Mouse (Mus musculus): Measurements from ENCODE around the gene Adam12.

The Adam12 gene

GRCm38 (mm10) chr7:133933378-133933777, 298.6 kb downstream of the Adam12 start:
- no peak for DNase-seq (ENCODE audit: low spot score)

GRCm38 (mm10) chr7:133931481-133931880, 300.5 kb downstream of the Adam12 start:
- DNase-seq (ENCODE audit: low spot score): no peak

- DNase-seq (ENCODE audit: low spot score): no peak
Measured at GRCm38 (mm10) chr7:133928981-133929380, 303.0 kb downstream of the Adam12 start.

DNA sequence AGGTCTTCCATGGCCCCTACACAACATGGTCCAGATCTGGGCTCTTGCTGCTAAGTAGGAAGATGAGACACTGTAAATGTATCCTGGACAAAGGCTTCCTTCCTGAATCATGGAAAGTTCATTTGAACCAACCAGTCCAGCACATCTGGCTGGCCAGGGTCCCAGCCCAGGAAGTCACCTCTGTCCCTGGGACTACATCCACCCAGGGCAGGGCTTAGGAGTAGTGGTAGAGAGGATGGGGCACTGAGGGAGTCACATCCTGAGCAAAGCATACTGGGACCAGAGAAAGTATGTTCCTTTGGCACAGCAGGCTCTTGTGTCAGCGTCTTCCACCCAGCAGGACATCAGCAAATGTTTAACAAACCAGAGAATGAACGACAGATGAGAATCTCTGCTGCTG, 306.2 kb downstream of the Adam12 start:
- DNase-seq (ENCODE audit: low spot score): no peak

DNA sequence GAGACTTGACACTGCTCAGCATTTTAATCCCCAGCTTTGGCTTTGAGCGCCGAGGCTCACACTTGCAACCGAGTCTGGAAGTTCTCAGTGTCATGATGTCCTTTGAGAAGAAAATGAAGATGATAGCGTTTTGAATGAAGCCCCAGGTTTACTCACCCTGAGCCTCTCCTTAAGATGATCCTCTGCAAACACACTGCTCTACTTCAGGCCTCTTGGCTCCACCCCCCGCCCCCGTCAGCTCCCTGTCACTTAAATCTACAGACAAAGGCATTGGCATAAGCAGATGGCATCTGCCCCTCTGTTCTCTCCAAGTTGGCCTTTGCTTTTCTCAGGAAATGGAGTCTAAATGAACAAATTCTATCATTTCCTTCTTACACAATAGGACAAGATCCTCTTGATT, 308.0 kb downstream of the Adam12 start:
- DNase-seq (ENCODE audit: low spot score): peak; percentile 28

- DNase-seq (ENCODE audit: low spot score): no peak
Measured at GRCm38 (mm10) chr7:133921291-133921690, 310.7 kb downstream of the Adam12 start.

DNA sequence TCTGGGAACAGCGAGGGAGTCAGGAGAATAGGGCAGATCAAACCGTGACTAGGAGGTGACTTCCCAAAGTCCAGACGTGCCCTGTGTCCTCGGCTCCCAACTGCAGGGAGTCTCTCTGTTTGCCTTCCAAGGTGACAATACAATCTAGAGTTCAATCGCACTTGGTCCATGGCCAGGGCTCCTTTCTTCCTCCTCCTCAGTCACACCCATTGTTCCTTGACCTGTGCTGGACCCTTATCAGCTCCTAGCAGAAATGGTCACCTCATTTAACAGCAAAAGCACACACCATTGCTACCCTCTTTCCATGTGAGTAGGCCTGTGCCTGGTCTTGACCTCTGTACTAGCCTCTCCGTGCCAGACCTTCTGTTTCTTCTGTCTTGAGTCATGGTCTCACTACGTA, 311.2 kb downstream of the Adam12 start:
- no peak for DNase-seq (ENCODE audit: low spot score)

- no peak for DNase-seq (ENCODE audit: low spot score)
Measured at GRCm38 (mm10) chr7:133919918-133920317, 312.0 kb downstream of the Adam12 start.

GRCm38 (mm10) chr7:133919306-133919705, 312.6 kb downstream of the Adam12 start:
- DNase-seq (ENCODE audit: low spot score): no peak

- DNase-seq (ENCODE audit: low spot score): no peak
Measured at GRCm38 (mm10) chr7:133916230-133916629, 315.7 kb downstream of the Adam12 start.

GRCm38 (mm10) chr7:133911881-133912280, 320.1 kb downstream of the Adam12 start:
- DNase-seq (ENCODE audit: low spot score): no peak

- DNase-seq (ENCODE audit: low spot score): no peak
Measured at GRCm38 (mm10) chr7:133909833-133910375, 322.0 kb downstream of the Adam12 start.

- DNase-seq (ENCODE audit: low spot score): no peak
Measured at GRCm38 (mm10) chr7:133908966-133909365, 323.0 kb downstream of the Adam12 start.

- no peak for DNase-seq (ENCODE audit: low spot score)
Measured at GRCm38 (mm10) chr7:133899391-133899790, 332.6 kb downstream of the Adam12 start.

DNA sequence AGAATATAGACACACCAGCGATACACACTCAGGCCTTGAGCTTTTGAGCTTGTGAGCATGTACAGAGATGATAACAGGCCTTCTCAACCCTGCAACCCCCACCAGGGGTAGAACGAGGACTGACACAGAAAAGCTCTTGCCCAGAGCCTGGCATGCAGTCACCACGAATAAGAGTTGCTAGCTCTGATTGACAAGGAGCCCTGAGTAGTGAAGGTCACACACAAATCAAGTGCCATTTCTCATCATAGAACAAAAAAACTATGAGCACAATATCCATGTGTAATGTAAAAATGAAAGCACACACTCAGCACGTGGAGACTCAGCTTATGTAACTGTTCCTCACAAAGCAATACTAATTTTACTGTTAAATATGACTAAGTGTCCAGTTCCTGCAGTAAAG, 340.1 kb downstream of the Adam12 start:
- DNase-seq (ENCODE audit: low spot score): no peak

DNA sequence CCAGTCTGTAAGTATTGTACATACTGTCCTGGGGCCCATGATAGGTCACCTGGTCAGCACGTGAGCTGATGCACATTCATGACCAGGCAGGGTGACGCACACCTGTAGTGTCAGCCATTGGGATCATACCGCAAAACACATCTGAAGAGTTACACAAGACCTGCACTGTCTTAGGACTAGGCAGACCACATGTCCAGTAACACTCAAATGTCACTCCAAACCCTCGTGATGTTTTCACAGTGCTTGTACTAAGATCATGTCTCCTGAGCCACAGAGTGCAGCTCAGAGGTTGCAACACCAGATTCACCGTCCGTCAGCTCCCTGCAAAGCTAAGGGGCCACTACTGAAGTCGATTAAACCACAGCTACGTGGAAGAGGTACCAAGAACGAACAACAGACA, 340.6 kb downstream of the Adam12 start:
- no peak for DNase-seq (ENCODE audit: low spot score)

DNA sequence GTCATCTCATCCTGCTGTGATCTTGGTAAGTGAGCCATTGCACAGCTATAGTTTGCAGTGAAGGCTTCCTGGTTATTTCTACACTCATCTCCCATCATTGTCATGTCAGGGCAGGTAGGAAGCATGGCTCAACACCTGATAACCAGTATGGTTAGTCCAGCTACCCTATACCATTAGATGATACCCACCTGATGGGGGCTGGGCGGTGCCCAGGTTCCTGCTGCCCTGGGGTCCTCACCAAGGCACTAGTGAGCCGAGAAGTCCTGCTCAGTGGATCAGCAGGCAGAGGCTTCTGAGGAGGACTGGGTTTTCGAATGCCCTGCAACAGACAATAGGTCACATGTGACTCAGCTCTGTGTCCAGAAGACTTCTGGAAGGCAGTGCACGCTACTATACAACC, 342.0 kb downstream of the Adam12 start:
- no peak for DNase-seq (ENCODE audit: low spot score)

DNA sequence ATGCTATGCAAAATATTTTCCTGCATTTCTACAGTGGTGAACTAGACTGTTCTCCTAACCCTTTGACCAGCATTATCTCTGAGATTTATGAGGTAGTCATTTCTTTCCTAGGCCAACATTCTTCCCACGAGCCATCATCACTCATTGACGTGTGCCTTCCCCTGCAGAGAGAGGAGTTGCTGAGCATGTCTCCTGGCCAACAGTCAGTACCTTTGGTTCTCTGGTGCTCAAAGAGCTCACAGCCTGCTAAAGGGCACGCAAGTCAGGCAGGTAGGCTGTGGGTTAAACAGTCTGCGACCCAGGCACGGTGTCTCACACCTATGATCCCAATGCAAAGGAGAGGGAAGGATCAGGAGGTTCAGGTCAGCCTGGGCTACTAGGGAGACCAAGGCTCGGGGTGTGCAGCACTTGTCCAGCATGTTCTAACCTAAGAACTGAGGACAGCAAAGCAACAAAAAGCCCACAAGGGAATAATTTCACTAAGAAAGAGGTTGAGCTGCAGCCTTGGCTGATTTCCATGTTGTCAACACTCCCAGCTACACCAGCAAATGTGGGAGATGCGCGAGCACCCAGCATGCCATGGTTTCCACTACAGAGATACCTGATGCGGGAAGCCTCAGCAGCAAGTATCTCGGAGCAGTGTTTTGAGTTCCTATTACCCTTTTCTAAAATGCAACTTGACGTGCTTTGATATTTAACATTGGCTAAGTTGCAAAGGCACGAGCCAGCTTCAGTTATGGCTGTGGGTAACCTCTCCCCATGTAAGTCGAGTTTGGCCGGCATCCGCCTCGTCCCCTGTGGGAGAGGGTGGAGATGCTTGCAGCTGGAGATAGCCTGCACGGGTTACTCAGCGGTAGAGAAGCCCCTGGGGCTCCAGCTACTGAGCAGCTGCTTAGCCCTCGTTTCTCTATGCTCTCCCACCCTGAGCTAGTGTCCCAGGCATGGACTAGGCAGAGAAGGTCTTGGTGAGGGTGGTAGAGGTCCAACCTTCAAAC, 342.7 kb downstream of the Adam12 start:
- no peak for DNase-seq (ENCODE audit: low spot score)

- peak; percentile 37 for DNase-seq (ENCODE audit: low spot score)
Measured at GRCm38 (mm10) chr7:133884759-133885431, 347.1 kb downstream of the Adam12 start.

GRCm38 (mm10) chr7:133879761-133880160, 352.2 kb downstream of the Adam12 start:
- DNase-seq (ENCODE audit: low spot score): no peak

DNA sequence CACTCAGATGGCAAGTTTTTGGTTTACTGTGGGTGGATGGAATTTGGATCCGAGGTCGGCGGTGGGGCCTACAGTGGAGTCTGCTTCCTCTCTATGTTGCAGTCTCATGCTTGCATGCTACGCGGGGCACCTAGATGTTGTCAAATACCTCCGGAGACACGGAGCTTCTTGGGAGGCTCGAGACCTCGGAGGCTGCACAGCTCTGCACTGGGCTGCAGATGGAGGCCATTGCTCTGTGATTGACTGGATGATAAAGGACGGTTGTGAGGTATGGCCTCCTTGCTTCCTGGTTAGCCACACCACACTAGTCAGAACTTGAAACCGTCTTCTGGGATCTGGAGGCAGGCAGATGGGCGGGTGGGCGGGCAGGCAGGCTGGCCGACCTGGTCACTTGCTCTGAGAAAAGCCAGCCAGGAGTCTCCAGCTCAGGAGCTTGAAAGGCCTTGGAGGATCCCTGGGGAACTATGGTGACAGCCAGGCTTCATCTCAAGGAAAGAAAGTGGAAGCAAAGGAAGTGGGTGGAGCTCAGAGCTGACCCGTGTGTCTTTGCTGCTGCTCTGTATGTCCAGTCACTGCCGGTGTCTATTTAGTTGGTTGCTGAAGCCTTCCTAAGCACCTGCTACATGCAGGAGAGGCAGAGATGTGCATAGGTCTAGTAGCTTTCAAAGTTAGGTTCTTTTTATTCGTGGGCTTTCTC, 355.2 kb downstream of the Adam12 start:
- peak; percentile 57 for DNase-seq (ENCODE audit: low spot score)

GRCm38 (mm10) chr7:133876139-133876538, 355.8 kb downstream of the Adam12 start:
- no peak for DNase-seq (ENCODE audit: low spot score)

All from MN1 (cell line).